Mouse (Mus musculus) naive thymus-derived CD4-positive, alpha-beta T cell, adult 5 months (primary cell): ENCODE measurements around the gene Luzp4. TPM values are rescaled to one million over a fixed set of nuclear protein-coding genes. Genes with fewer than 3 reads are reported as not detected.

Experiments used
- polyA plus RNA-seq: library from polyadenylated mRNA; unstranded; fragments of 100-300 nt; shearing (Covaris generic); gene quantifications from one replicate; pipeline ENCODE4 v1.2.1, GENCODE M21; 2017

Gene Luzp4
- polyA plus RNA-seq, result not detected

GRCm38 (mm10) chrX:148857340-148857739, at the start of gene Luzp4:
Luzp4 (plus strand) TSS chrX:148857640.

Other genes starting within 250 kb of the Luzp4 start
- not detected for gene Gm8334, start 242.5 kb upstream of the Luzp4 start, polyA plus RNA-seq
- not detected for gene Gm15127, start 194.0 kb upstream of the Luzp4 start, polyA plus RNA-seq
- not detected for gene Ott, start 216.6 kb downstream of the Luzp4 start, polyA plus RNA-seq